Mouse (Mus musculus): Measurements from ENCODE around the gene Syf2. TPM values are rescaled to one million over a fixed set of nuclear protein-coding genes. Genes with fewer than 3 reads are reported as not detected.

The Syf2 gene
- polyA plus RNA-seq, 1 experiment from 2014 or later, result 61.9 TPM

DNA sequence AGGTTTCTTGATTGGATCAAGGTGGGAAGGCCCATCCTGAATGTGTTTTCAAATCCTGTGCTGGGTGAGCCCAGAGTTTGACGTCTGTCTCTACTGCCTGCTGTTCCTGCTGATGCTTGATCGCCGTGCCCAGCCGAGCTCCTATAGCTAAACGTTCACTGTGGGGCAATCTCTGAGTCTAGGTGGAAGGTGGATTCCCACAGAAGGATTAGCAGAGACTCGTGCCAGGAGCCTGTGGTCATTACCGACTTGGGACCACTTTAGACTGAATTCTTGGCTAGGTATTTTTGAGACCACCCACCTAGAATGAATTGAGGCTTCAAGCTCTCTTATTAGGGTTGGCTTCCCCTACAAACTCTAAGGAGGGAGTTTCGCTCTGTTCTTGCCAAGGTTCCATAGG is 48.2 kb downstream of the Syf2 start:
- Histone ChIP-seq H3K9ac (ENCODE audit: low read depth, low read length) (no peak overlapping the region), H3K36me3 (ENCODE audit: control insufficient read depth, insufficient read depth, low read length) (no peaks in the 10 kb centered on the region), H3K27me3 (ENCODE audit: control insufficient read depth, insufficient read depth, low read depth, low read length) (no peaks in the 10 kb centered on the region), H3K4me1 (ENCODE audit: control insufficient read depth, insufficient read depth, low read length) (no peaks in the 10 kb centered on the region; the same call in 1 of the 2 replicates), H3K27ac (ENCODE audit: low read length) (no peak overlapping the region), H3K4me3 (ENCODE audit: low read depth, low read length) (no peak overlapping the region), H3K4me2 (ENCODE audit: low read length) (no peak overlapping the region), H3K9me3 (replicated peaks; ENCODE audit: control insufficient read depth, low read length, poor library complexity, severe bottlenecking) (no peaks in the 10 kb centered on the region)
- WGBS, result 66% methylated on average over 8 of the region's 8 CpGs
- no peak for ATAC-seq

DNA sequence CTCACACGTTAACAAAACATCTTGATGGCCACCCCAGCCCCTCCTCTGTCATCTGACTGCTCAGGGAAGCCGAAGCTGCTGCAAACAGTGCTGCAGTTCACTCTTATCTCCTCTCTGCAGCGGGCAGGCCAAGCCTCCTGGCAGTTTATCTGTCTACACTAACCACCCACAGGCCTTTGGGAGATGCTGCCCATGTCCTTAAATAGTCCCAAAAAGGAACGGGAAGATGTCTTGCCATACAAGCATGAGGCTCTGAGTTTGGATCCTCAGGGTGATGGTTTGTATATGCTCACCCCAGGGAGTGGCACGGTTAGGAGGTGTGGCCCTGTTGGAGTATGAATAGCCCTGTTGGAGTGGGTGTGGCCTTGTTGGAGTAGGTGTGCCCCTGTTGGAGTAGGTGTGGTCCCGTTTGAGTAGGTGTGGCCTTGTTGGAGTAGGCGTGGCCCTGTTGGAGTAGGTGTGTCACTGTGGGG is 51.3 kb downstream of the Syf2 start:
- Histone ChIP-seq H3K9me3 (replicated peaks; ENCODE audit: control insufficient read depth, low read length, poor library complexity, severe bottlenecking) (no peaks in the 10 kb centered on the region), H3K36me3 (ENCODE audit: control insufficient read depth, insufficient read depth, low read length) (no peaks in the 10 kb centered on the region), H3K4me3 (ENCODE audit: low read depth, low read length) (no peak overlapping the region), H3K9ac (ENCODE audit: low read depth, low read length) (no peak overlapping the region), H3K4me1 (ENCODE audit: control insufficient read depth, insufficient read depth, low read length) (no peaks in the 10 kb centered on the region), H3K4me2 (ENCODE audit: low read length) (no peak overlapping the region), H3K27ac (ENCODE audit: low read length) (no peak overlapping the region), H3K27me3 (ENCODE audit: control insufficient read depth, insufficient read depth, low read depth, low read length) (no peaks in the 10 kb centered on the region)
- WGBS, result 74% methylated on average over 7 of the region's 7 CpGs
- no peak for ATAC-seq

DNA sequence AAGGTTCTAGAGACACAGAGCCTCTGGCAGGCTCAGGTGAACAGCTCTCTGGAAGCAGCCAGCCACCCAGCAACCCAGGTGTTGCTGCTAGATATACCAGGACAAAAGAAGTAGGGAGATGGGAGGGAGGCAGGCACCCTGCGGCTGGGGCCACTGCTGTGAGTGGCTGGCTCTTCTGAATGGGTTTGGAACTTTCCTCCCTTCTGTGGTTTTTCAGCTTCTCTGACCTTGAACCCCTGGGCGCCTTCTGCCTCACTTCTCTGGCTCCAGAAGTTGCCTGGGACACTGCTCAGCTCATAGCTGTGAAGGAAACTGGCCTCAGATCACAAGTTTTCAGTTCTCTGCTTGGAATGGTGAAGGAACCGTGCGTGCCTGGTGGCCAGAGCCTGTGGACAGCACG is 52.4 kb downstream of the Syf2 start:
- Histone ChIP-seq H3K4me3 (ENCODE audit: low read depth, low read length) (no peak overlapping the region), H3K9ac (ENCODE audit: low read depth, low read length) (no peak overlapping the region), H3K9me3 (replicated peaks; ENCODE audit: control insufficient read depth, low read length, poor library complexity, severe bottlenecking) (no peaks in the 10 kb centered on the region), H3K4me2 (ENCODE audit: low read length) (no peak overlapping the region), H3K36me3 (ENCODE audit: control insufficient read depth, insufficient read depth, low read length) (no peaks in the 10 kb centered on the region), H3K27ac (ENCODE audit: low read length) (no peak overlapping the region), H3K27me3 (ENCODE audit: control insufficient read depth, insufficient read depth, low read depth, low read length) (no peaks in the 10 kb centered on the region), H3K4me1 (ENCODE audit: control insufficient read depth, insufficient read depth, low read length) (no peaks in the 10 kb centered on the region)
- no peak for ATAC-seq
- WGBS, result 52% methylated on average over 5 of the region's 5 CpGs

DNA sequence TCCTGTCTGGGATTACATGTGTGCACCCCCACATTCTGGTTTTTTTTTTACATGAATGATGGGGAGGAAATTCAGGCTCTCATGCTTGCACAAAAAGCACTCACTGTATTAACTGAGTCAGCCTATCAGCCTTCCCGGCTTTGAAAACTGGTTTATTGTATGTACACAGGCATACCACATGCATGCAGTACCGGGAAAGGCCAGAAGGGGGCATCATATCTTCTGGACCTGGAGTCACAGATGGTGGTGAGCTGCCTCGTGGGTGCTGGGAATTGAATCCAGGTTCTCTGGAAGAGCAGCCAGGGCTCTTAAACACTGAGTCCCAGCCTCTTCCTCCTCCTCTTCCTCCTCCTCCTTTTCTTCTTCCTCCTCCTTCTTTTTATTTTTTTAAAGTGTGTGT is 53.9 kb downstream of the Syf2 start:
- H3K36me3 ChIP-seq (ENCODE audit: control insufficient read depth, insufficient read depth, low read length), result no peaks in the 10 kb centered on the region
- no peaks in the 10 kb centered on the region for H3K9me3 ChIP-seq (replicated peaks; ENCODE audit: control insufficient read depth, low read length, poor library complexity, severe bottlenecking)
- H3K4me2 ChIP-seq (ENCODE audit: low read length), result no peak overlapping the region
- 71% methylated on average over 3 of the region's 3 CpGs for WGBS
- no peak overlapping the region for H3K4me3 ChIP-seq (ENCODE audit: low read depth, low read length)
- no peaks in the 10 kb centered on the region for H3K4me1 ChIP-seq (ENCODE audit: control insufficient read depth, insufficient read depth, low read length)
- H3K27ac ChIP-seq (ENCODE audit: low read length), result no peak overlapping the region
- ATAC-seq, result no peak
- H3K27me3 ChIP-seq (ENCODE audit: control insufficient read depth, insufficient read depth, low read depth, low read length), result no peaks in the 10 kb centered on the region
- no peak overlapping the region for H3K9ac ChIP-seq (ENCODE audit: low read depth, low read length)

DNA sequence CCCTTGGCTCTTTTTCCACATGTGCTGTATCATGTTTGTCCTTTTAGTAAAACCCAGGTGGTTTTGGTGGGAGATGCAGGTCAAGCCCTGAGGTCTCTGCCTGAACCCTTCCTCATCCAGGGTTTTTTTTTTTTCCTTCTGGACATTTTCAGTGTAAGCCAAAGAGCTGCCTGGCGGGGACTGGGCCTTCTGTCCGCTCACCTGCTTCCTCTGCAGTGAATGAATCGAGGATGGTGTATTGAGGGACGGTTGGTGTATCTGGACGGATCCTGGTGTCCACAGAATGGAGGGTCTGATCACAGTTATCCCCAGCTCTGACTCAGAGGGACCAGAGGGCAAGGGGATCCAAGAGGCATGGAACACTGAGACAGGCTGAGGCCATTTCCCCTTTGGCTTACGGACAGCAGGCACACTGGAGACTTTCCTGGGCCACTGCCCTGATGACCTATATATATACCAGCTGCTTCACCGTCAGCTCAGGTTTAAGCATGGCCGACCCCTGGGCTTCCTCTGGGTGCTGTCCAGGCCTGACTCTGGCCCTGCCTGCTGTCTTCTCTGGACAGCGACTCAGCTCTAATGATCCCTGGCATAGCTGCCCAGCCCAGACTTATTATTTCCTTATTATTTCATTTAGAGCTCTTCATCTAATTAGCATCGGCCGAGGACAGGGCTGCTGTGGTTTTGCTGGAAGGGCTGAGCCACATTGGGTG is 55.1 kb downstream of the Syf2 start:
- Histone ChIP-seq H3K27me3 (ENCODE audit: control insufficient read depth, insufficient read depth, low read depth, low read length) (no peaks in the 10 kb centered on the region), H3K9me3 (replicated peaks; ENCODE audit: control insufficient read depth, low read length, poor library complexity, severe bottlenecking) (no peaks in the 10 kb centered on the region), H3K27ac (ENCODE audit: low read length) (no peak overlapping the region), H3K4me1 (ENCODE audit: control insufficient read depth, insufficient read depth, low read length) (no peaks in the 10 kb centered on the region), H3K9ac (ENCODE audit: low read depth, low read length) (no peak overlapping the region), H3K4me2 (ENCODE audit: low read length) (no peak overlapping the region), H3K36me3 (ENCODE audit: control insufficient read depth, insufficient read depth, low read length) (no peaks in the 10 kb centered on the region), H3K4me3 (ENCODE audit: low read depth, low read length) (no peak overlapping the region)
- 81% methylated on average over 11 of the region's 11 CpGs for WGBS
- ATAC-seq, result no peak

DNA sequence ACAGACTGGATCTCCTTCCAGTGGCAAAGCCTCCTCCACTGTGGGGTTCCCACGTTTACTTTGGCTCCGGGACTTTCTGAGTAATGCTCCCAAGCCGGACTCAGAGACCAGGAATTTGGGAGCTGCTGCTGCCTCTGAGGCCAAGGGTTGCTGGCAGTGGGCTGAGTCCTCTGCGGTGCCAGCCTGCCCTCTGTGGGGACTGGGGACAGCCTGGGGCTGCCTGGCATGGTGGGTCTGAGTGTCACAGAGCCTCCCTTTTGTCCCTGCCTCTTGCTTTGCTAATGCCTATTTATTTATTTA is 55.6 kb downstream of the Syf2 start:
- Histone ChIP-seq H3K4me2 (ENCODE audit: low read length) (no peak overlapping the region), H3K36me3 (ENCODE audit: control insufficient read depth, insufficient read depth, low read length) (no peaks in the 10 kb centered on the region), H3K4me3 (ENCODE audit: low read depth, low read length) (no peak overlapping the region), H3K27ac (ENCODE audit: low read length) (no peak overlapping the region), H3K4me1 (ENCODE audit: control insufficient read depth, insufficient read depth, low read length) (no peaks in the 10 kb centered on the region), H3K9ac (ENCODE audit: low read depth, low read length) (no peak overlapping the region), H3K9me3 (replicated peaks; ENCODE audit: control insufficient read depth, low read length, poor library complexity, severe bottlenecking) (no peaks in the 10 kb centered on the region), H3K27me3 (ENCODE audit: control insufficient read depth, insufficient read depth, low read depth, low read length) (no peaks in the 10 kb centered on the region)
- ATAC-seq, result no peak
- 72% methylated on average over 4 of the region's 4 CpGs for WGBS

DNA sequence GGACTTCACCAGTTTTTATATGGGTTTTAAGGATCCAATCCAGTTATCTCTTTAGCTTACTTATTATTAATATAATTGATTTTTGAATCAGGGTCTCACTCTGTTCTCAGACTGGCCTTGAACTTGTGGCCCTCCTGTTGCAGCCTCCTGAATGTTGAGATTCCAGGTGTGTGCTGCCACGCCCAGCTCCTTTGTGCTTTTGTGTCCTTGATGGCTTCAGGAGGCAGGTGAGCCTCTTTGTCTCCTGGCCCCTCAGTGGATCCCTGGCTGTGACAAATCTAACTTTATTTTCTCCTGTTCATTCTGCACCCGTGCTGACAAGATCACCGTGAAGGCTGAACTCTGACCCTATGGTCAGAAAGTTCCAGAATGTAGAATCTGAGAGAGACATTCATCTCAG is 56.3 kb downstream of the Syf2 start:
- no peaks in the 10 kb centered on the region for H3K36me3 ChIP-seq (ENCODE audit: control insufficient read depth, insufficient read depth, low read length)
- no peaks in the 10 kb centered on the region for H3K9me3 ChIP-seq (replicated peaks; ENCODE audit: control insufficient read depth, low read length, poor library complexity, severe bottlenecking)
- ATAC-seq, result no peak
- no peak overlapping the region for H3K4me3 ChIP-seq (ENCODE audit: low read depth, low read length)
- no peak overlapping the region for H3K27ac ChIP-seq (ENCODE audit: low read length)
- H3K27me3 ChIP-seq (ENCODE audit: control insufficient read depth, insufficient read depth, low read depth, low read length), result no peaks in the 10 kb centered on the region
- no peaks in the 10 kb centered on the region for H3K4me1 ChIP-seq (ENCODE audit: control insufficient read depth, insufficient read depth, low read length)
- 84% methylated on average over 3 of the region's 3 CpGs for WGBS
- no peak overlapping the region for H3K4me2 ChIP-seq (ENCODE audit: low read length)
- H3K9ac ChIP-seq (ENCODE audit: low read depth, low read length), result no peak overlapping the region

Other genes with a start within 250 kb of the Syf2 start
- gene Man1c1, start 226.6 kb upstream of the Syf2 start, polyA plus RNA-seq (2015; fragmentation: Nextera tagmentation; extraction: Ambion mirVana), result 2.9 and 3.2 TPM in 2 replicates
- gene Ldlrap1, start 162.9 kb upstream of the Syf2 start, polyA plus RNA-seq (2015; fragmentation: Nextera tagmentation; extraction: Ambion mirVana), result 2.1 and 2.4 TPM in 2 replicates
- gene Maco1, start 77.6 kb upstream of the Syf2 start, polyA plus RNA-seq (2015; fragmentation: Nextera tagmentation; extraction: Ambion mirVana), result 91.3 and 101 TPM in 2 replicates
- 1.3 and 1.4 TPM in 2 replicates for gene Rhd, start 66.4 kb upstream of the Syf2 start, polyA plus RNA-seq (2015; fragmentation: Nextera tagmentation; extraction: Ambion mirVana)
- gene Tmem50a, start 15.9 kb upstream of the Syf2 start, polyA plus RNA-seq (2015; fragmentation: Nextera tagmentation; extraction: Ambion mirVana), result 237 and 253 TPM in 2 replicates
- 576 and 581 TPM in 2 replicates for gene Rsrp1, start 7.3 kb upstream of the Syf2 start, polyA plus RNA-seq (2015; fragmentation: Nextera tagmentation; extraction: Ambion mirVana)
- not detected in 2 replicates for gene Runx3, start 189.8 kb downstream of the Syf2 start, polyA plus RNA-seq (2015; fragmentation: Nextera tagmentation; extraction: Ambion mirVana)